Mouse (Mus musculus): Measurements from ENCODE around the gene Tmcc1.

Gene Tmcc1

DNA sequence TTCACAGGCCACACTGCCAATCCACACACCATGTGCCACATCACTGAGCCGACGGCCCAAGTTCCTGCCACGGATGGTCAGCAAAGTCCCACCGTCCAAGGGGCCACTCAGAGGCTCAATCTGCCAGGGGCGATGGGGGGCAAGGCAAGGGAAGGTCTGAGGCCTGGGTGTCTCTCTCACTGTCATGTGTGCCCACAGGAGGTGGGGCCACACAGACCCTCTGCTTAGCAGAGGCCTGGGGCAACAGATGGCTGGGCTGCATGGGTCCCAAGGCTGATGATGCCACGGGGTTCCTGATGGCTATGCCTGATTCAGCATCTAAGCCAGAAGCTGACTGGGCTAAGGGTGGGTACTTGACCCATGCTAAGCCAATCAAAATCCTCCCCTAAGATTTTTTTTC lies 224.6 kb downstream of the Tmcc1 start:
- peak; percentile 68 to 80 for DNase-seq

All from cerebellum, postnatal 10 days (tissue).